Mouse (Mus musculus): ENCODE results near the gene Csnk2a1.

GRCm38 (mm10) chr2:152288046-152288445 lies 61.4 kb downstream of the Csnk2a1 start:
- no peak for TF ChIP-seq CTCF (IDR thresholded peaks at IDR 0.05)
- no peak for TF ChIP-seq EP300 (IDR thresholded peaks at IDR 0.05)

Data from lung, postnatal 0 days (tissue).